Mouse (Mus musculus) thymus, adult 2 months (tissue): ENCODE measurements at regions not wholly inside any gene's neighbourhood (a gene's known extent, or its start where the extent isn't known, plus 50 kb on each side); places are given as distances from the start of the nearest gene placed in this dataset.
"Not testable (repeated sequence)": the region's sequence is repeated elsewhere in the genome, so short reads cannot be mapped to it uniquely, and the experiment has no call there.

Experiments
- CTCF ChIP-seq: fragments of 200-500 bp; IDR thresholded peaks from 2 replicates; pipeline ENCODE4 v1.5.1; 2012; ENCODE audit warnings: mild to moderate bottlenecking, control low read depth, low read length, moderate library complexity, borderline replicate concordance; ENCODE audit not compliant: control insufficient read depth, poor library complexity, insufficient read depth; ENCODE audit errors: extremely low read depth
- POLR2A ChIP-seq: fragments of 200-500 bp; IDR thresholded peaks from 2 replicates; pipeline ENCODE4 v1.6.1; 2012; ENCODE audit warnings: mild to moderate bottlenecking, low read length, control low read depth, moderate library complexity; ENCODE audit not compliant: control insufficient read depth, poor library complexity, insufficient read depth; ENCODE audit errors: extremely low read depth

DNA sequence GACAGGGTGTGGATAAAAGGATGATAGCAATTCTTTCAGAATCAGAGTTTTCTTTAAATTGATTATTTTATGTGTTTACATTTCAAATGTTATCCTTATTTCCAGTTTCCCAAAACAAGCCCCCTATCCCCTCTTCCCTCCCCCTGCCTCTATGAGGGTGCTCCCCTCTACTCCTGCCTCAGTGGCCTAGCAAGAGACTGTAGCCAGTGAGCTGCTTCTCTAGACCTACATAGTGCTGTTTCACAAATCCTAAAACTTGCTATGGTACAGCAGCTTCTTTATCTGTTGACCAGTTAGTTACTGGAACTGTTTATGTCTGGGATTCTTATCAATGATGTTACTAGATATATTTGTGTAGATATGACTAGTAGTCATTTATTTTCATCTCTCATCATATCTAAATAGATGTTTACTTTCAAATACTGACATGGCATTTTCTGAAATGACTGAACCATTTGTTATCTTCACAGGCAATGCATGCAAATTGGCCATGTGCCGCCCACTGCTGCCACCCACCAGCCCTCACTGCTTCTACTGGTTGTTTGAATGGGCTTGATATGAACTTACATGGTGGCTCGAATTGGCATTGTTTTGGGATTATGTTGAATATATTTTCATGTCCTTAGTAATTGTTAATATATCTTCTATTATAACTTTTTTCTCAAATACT lies 150.8 kb downstream of the Olfr693 start:
- TF ChIP-seq CTCF, POLR2A: not testable (repeated sequence)
